Mouse (Mus musculus) lung, adult 18-20 months (tissue): Measurements from ENCODE around the gene Bpi.
A peak's percentile ranks its signal among the peaks of the same experiment; 100 is the strongest.

ENCODE experiments used
- DNase-seq, 2 experiments: peaks; one replicate each; pipeline ENCODE4 v3.0.0; 2022; ENCODE audit warnings: mixed read lengths in 2 of 2

Bpi gene

GRCm38 (mm10) chr2:158243129-158243870, 14.6 kb upstream of the Bpi start:
- DNase-seq, result peak; percentile 25 to 46

- DNase-seq, result no peak
These were observed 12.6 kb upstream of the Bpi start for GRCm38 (mm10) chr2:158245072-158245817.

- no peak for DNase-seq
These were observed 10.0 kb upstream of the Bpi start for GRCm38 (mm10) chr2:158247852-158248251.

- DNase-seq, result peak; percentile 62 to 78
These were observed 9.6 kb upstream of the Bpi start for GRCm38 (mm10) chr2:158248318-158248717.

- DNase-seq, result no peak
These were observed 7.3 kb upstream of the Bpi start for GRCm38 (mm10) chr2:158250558-158250957.

GRCm38 (mm10) chr2:158253806-158254205, 4.1 kb upstream of the Bpi start:
- no peak for DNase-seq

- DNase-seq, result no peak
These were observed 1.0 kb upstream of the Bpi start for GRCm38 (mm10) chr2:158256894-158257293.

- DNase-seq, result peak; percentile 53 to 72
These were observed 887 bp downstream of the Bpi start for GRCm38 (mm10) chr2:158258781-158259180.

GRCm38 (mm10) chr2:158259498-158259897, 1.6 kb downstream of the Bpi start:
- no peak for DNase-seq

GRCm38 (mm10) chr2:158264877-158265276, 7.0 kb downstream of the Bpi start:
- DNase-seq, result no peak

GRCm38 (mm10) chr2:158270017-158270416, 12.1 kb downstream of the Bpi start:
- DNase-seq, result no peak

- DNase-seq, result no peak
These were observed 15.8 kb downstream of the Bpi start for GRCm38 (mm10) chr2:158273646-158274045.

GRCm38 (mm10) chr2:158275349-158275748, 17.5 kb downstream of the Bpi start:
- DNase-seq, result no peak

GRCm38 (mm10) chr2:158275811-158276210, 17.9 kb downstream of the Bpi start:
- no peak for DNase-seq

- no peak for DNase-seq
These were observed 18.6 kb downstream of the Bpi start for GRCm38 (mm10) chr2:158276451-158276850.

- no peak for DNase-seq
These were observed 19.0 kb downstream of the Bpi start for GRCm38 (mm10) chr2:158276878-158277277.

- no peak for DNase-seq
These were observed 21.8 kb downstream of the Bpi start for GRCm38 (mm10) chr2:158279656-158280055.

GRCm38 (mm10) chr2:158281497-158282205, 23.8 kb downstream of the Bpi start:
- no peak for DNase-seq

- no peak for DNase-seq
These were observed 25.2 kb downstream of the Bpi start for GRCm38 (mm10) chr2:158283136-158283535.

GRCm38 (mm10) chr2:158283771-158284170, 25.9 kb downstream of the Bpi start:
- DNase-seq, result no peak

GRCm38 (mm10) chr2:158284571-158284970, 26.7 kb downstream of the Bpi start:
- peak; percentile 53 to 68 for DNase-seq

GRCm38 (mm10) chr2:158285655-158286054, 27.8 kb downstream of the Bpi start:
- DNase-seq, result no peak

GRCm38 (mm10) chr2:158295700-158296099, 37.8 kb downstream of the Bpi start:
- peak; percentile 37 to 78 for DNase-seq

- DNase-seq, result no peak
These were observed 41.3 kb downstream of the Bpi start for GRCm38 (mm10) chr2:158299203-158299602.
